In genomic region chr19:49487303-49487702, GRCm38 (mm10) we compare ENCODE assay signal across 35 mouse cellular contexts.
"Had no signal": no experiment of that assay in that cellular context is flagged by ENCODE, and none has a peak within 500 bp of the region (broad histone marks: within the 10 kb centered on the region; RNA-seq: fewer than 3 reads in every experiment).

No protein-coding gene starts in this region.

- H3K4me3 ChIP-seq: heart, embryonic 10.5 days; heart, embryonic 12.5 days; heart, embryonic 13.5 days; heart, embryonic 15.5 days; hindbrain, embryonic 10.5 days; hindbrain, embryonic 12.5 days; hindbrain, embryonic 13.5 days; hindbrain, embryonic 15.5 days; intestine, embryonic 15.5 days; kidney, embryonic 15.5 days; layer of hippocampus, adult 2 months had no signal

- H3K9me3 ChIP-seq: heart, embryonic 10.5 days; heart, embryonic 12.5 days; heart, embryonic 13.5 days; heart, embryonic 15.5 days; hindbrain, embryonic 10.5 days; hindbrain, embryonic 12.5 days; hindbrain, embryonic 13.5 days; hindbrain, embryonic 15.5 days; intestine, embryonic 15.5 days; kidney, embryonic 15.5 days had no signal

- H3K4me1 ChIP-seq: heart, embryonic 10.5 days; heart, embryonic 12.5 days; heart, embryonic 13.5 days; heart, embryonic 15.5 days; hindbrain, embryonic 10.5 days; hindbrain, embryonic 12.5 days; hindbrain, embryonic 13.5 days; hindbrain, embryonic 15.5 days; intestine, embryonic 15.5 days; kidney, embryonic 15.5 days had no signal

- H3K9ac ChIP-seq: heart, embryonic 12.5 days; heart, embryonic 13.5 days; heart, embryonic 15.5 days; hindbrain, embryonic 12.5 days; hindbrain, embryonic 13.5 days; hindbrain, embryonic 14.5 days; hindbrain, embryonic 15.5 days; intestine, embryonic 15.5 days; kidney, embryonic 15.5 days had no signal

- DNase-seq: heart, postnatal 10 days; heart, postnatal 14 days; heart, postnatal 36 days; heart, postnatal 4 days; kidney, adult 11 months; kidney, adult 18-20 months; kidney, adult 2 months; kidney, adult 8-10 months; kidney, adult 9 months; kidney, postnatal 10 days; kidney, postnatal 14 days; kidney, postnatal 25 days; kidney, postnatal 36 days; kidney, postnatal 4 days; layer of hippocampus, adult 9-11 months; layer of hippocampus, postnatal 36 days had no signal

- H3K27me3 ChIP-seq: heart, embryonic 12.5 days; heart, embryonic 13.5 days; heart, embryonic 15.5 days; hindbrain, embryonic 12.5 days; hindbrain, embryonic 13.5 days; hindbrain, embryonic 15.5 days; intestine, embryonic 15.5 days; kidney, embryonic 15.5 days had no signal

- ATAC-seq: hindbrain, embryonic 16.5 days; hindbrain, postnatal 0 days; inflammation-experienced regulatory T-cells, adult 6 months; intestine, embryonic 15.5 days; intestine, embryonic 16.5 days; intestine, postnatal 0 days had no signal

- H3K36me3 ChIP-seq: heart, embryonic 10.5 days; heart, embryonic 12.5 days; heart, embryonic 13.5 days; heart, embryonic 15.5 days; hindbrain, embryonic 10.5 days; hindbrain, embryonic 12.5 days; hindbrain, embryonic 13.5 days; hindbrain, embryonic 15.5 days; intestine, embryonic 15.5 days; kidney, embryonic 15.5 days had no signal

- H3K4me2 ChIP-seq: heart, embryonic 11.5 days; heart, embryonic 12.5 days; heart, embryonic 13.5 days; heart, embryonic 15.5 days; hindbrain, embryonic 12.5 days; hindbrain, embryonic 13.5 days; hindbrain, embryonic 14.5 days; hindbrain, embryonic 15.5 days; intestine, embryonic 15.5 days; kidney, embryonic 15.5 days had no signal

- H3K27ac ChIP-seq: heart, embryonic 10.5 days; heart, embryonic 13.5 days; heart, embryonic 15.5 days; hindbrain, embryonic 10.5 days; hindbrain, embryonic 12.5 days; hindbrain, embryonic 13.5 days; hindbrain, embryonic 14.5 days; hindbrain, embryonic 15.5 days; hindbrain, postnatal 0 days; intestine, embryonic 15.5 days; kidney, embryonic 15.5 days; kidney, postnatal 0 days; layer of hippocampus, adult 2 months had no signal
